Mouse (Mus musculus) C2C12 (cell line): Measurements from ENCODE around the gene Gramd1b.

Source experiments
- CTCF ChIP-seq: IDR thresholded peaks from one replicate; pipeline ENCODE4 v1.5.1; 2011; ENCODE audit not compliant: control insufficient read depth, insufficient read depth, insufficient read length
- MYOG ChIP-seq: IDR thresholded peaks from one replicate; pipeline ENCODE4 v1.6.1; 2011; ENCODE audit not compliant: control insufficient read depth, insufficient read length; ENCODE audit errors: extremely low read depth
- USF1 ChIP-seq: IDR thresholded peaks from one replicate; pipeline ENCODE4 v1.6.1; 2011; ENCODE audit warnings: low read depth, mild to moderate bottlenecking, control low read depth, moderate library complexity

DNA sequence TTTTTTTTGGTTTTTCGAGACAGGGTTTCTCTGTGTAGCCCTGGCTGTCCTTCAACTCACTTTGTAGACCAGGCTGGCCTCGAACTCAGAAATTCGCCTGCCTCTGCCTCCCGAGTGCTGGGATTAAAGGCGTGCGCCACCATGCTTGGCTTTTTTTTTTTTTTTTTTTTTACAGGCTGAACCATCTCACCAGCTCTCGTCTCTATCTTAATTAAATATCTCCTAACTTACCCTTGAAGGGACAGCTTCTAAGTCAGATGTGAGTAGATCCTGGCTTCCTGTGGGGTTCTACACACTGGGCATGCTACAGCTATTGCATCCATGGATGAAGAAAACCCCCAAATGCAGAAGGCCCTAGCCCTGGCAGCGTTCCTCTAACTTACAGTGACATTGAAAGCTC lies 164.4 kb downstream of the Gramd1b start:
- TF ChIP-seq CTCF (no peak), USF1 (no peak), MYOG (no peak)
